Mouse (Mus musculus): ENCODE results near the gene Raver1.

Gene Raver1

GRCm38 (mm10) chr9:21041308-21041707 lies 50.5 kb downstream of the Raver1 start:
- DNase-seq (ENCODE audit: low read depth, low spot score): no peak

GRCm38 (mm10) chr9:21039779-21040178 lies 52.0 kb downstream of the Raver1 start:
- no peak for DNase-seq (ENCODE audit: low read depth, low spot score)

DNA sequence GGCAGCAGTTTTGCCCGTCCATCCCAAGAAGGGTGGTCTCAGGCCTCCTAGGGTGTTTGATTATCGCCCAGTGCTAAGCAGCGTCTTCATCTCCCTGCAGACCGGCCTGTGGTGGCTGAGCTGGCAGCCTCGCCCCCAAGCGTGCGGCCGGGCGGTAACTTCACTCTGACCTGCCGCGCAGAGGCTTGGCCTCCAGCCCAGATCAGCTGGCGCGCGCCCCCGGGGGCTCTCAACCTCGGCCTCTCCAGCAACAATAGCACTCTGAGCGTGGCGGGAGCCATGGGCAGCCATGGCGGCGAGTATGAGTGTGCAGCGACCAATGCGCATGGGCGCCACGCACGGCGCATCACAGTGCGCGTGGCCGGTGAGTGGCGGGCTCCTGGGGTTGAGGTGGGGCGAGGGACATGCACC lies 54.3 kb downstream of the Raver1 start:
- no peak for DNase-seq (ENCODE audit: low read depth, low spot score)

- no peak for DNase-seq (ENCODE audit: low read depth, low spot score)
Measured at GRCm38 (mm10) chr9:21036666-21037065, 55.1 kb downstream of the Raver1 start.

GRCm38 (mm10) chr9:21036161-21036560 lies 55.6 kb downstream of the Raver1 start:
- DNase-seq (ENCODE audit: low read depth, low spot score): no peak

- DNase-seq (ENCODE audit: low read depth, low spot score): no peak
Measured at GRCm38 (mm10) chr9:21035586-21035985, 56.2 kb downstream of the Raver1 start.

- no peak for DNase-seq (ENCODE audit: low read depth, low spot score)
Measured at GRCm38 (mm10) chr9:21034481-21035085, 57.2 kb downstream of the Raver1 start.

DNA sequence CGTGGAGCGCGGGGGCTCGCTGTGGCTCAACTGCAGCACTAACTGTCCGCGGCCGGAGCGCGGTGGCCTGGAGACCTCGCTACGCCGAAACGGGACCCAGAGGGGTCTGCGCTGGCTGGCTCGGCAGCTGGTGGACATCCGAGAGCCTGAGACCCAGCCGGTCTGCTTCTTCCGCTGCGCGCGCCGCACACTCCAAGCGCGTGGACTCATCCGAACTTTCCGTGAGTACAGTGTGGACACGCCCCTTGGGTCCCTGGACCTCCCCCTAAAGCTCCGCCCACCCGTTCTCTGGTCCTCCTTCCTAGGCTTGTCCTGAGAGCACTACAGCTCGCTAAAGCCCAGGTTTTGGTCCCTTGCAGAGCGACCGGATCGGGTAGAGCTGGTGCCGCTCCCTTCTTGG lies 58.7 kb downstream of the Raver1 start:
- DNase-seq (ENCODE audit: low read depth, low spot score): no peak

DNA sequence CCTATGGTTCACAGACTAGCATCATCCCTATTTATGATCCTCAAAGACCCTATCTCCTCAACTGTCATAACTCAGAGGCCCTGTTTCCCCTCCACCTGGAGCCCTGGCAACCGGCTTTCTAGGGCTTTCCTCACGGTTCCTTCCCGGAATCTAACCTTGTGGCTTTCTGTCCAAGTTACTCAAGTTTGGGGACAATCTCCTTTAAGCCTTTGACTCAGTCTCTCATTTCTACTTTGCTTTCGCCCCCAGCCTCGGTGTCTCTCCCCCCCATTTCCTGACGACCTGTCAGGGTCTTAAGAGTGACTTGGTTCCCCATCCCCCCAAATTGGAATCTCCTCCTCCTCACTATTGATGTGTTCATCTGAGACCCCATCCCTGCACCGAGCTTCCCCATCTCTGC lies 59.3 kb downstream of the Raver1 start:
- DNase-seq (ENCODE audit: low read depth, low spot score): no peak

DNA sequence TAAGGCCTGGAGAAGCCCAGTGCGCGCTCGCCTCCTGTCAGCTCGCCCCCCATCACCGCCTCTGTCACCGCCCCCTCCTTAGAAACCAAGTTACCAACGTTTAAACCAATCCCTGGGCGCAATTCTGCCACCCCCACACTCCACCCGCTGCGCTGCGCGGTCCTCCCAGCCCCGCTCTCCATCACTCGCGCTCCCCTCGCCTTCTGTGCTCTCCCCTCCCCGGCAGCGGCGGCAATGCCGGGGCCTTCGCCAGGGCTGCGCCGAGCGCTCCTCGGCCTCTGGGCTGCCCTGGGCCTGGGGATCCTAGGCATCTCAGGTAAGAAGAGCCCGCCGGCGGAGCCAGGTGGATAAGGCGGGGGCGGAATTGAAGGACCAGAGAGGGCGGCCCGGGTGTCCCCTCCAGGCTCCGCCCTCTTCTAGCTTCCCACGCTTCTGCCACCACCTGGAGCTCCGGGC lies 59.9 kb downstream of the Raver1 start, which contains the start of gene Icam5:
TSS of gene Icam5 (plus strand) at position 178 of the 456 bp plus-strand sequence.
- no peak for DNase-seq (ENCODE audit: low read depth, low spot score)

- no peak for DNase-seq (ENCODE audit: low read depth, low spot score)
Measured at GRCm38 (mm10) chr9:21031251-21031895, 60.4 kb downstream of the Raver1 start.

DNA sequence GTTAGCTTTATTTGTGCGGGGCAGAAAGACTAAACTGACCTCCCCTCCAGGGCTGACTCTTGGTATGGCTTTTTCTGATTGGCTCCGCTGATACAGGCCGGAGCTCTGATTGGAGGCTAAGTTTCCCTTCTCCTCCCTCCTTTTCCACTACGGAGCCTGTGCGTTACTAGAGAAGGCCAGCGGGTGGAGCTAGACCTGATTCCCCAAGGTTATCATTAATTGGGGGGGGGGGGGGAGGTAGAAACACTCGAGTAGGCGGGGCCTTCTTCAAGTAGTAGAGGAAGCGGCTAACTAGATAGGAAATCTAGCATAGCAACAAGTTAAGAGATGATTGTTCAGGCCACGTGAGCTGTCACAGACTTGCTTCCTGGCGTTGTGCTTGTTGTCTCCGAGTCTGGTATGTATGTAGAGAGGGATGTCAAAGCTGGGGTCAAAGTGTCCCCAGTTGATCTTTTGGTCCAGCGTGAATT lies 61.0 kb downstream of the Raver1 start:
- peak; percentile 56 for DNase-seq (ENCODE audit: low read depth, low spot score)

DNA sequence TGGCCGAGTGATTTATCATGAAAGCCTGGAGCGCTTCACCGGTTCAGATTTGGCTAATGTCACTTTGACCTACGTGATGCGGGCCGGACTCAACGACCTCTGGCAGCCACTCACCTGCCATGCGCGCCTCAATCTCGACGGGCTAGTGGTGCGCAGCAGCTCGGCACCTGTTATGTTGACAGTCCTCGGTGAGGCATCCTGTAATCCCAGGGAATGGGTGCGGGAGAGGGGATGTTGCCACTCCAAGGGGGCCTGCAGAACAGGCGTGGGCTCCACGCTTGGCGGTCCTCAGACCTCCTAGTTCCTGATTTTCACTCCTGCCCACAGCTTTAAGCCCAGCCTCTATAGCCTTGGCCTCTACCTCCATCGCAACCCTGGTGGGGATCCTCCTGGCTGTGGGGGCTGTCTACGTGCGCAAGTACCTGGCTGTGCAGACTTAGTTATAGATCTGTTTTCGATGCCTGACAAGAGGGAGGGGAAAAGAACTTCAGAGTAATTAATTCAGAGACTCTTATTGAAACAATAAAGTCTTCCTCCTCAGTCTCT lies 61.7 kb downstream of the Raver1 start:
- no peak for DNase-seq (ENCODE audit: low read depth, low spot score)

- DNase-seq (ENCODE audit: low read depth, low spot score): no peak
Measured at GRCm38 (mm10) chr9:21029291-21030054, 62.3 kb downstream of the Raver1 start, which contains the start of gene Icam4. Icam4 (plus strand) TSS chr9:21029373.

GRCm38 (mm10) chr9:21028560-21029110 lies 63.2 kb downstream of the Raver1 start:
- no peak for DNase-seq (ENCODE audit: low read depth, low spot score)

- no peak for DNase-seq (ENCODE audit: low read depth, low spot score)
Measured at GRCm38 (mm10) chr9:21027774-21028290, 64.0 kb downstream of the Raver1 start.

DNA sequence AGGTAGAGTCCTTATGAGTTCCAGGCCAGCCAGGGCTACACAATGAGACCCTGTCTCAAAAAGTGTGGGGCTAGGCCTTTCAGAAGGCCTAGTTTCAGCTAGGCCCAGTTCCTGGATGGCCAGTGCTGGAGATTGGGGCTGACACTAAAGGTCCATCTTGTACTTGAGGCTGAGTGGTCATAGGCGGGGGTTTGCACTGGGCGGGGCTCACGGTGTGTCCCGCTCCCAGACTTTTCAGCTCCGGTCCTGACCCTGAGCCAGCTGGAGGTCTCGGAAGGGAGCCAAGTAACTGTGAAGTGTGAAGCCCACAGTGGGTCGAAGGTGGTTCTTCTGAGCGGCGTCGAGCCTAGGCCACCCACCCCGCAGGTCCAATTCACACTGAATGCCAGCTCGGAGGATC lies 65.0 kb downstream of the Raver1 start:
- DNase-seq (ENCODE audit: low read depth, low spot score): no peak

- no peak for DNase-seq (ENCODE audit: low read depth, low spot score)
Measured at GRCm38 (mm10) chr9:21025258-21025810, 66.5 kb downstream of the Raver1 start.
